Mouse (Mus musculus) left cerebral cortex, postnatal 4 days (tissue): Measurements from ENCODE around the gene Gipc1. TPM values are rescaled to one million over a fixed set of nuclear protein-coding genes. Genes with fewer than 3 reads are reported as not detected.

Source experiments
- total RNA-seq, 2 experiments: library from RNA; stranded (reverse); gene quantifications; 2 replicates each; pipeline ENCODE4 v1.2.3; 2021

The Gipc1 gene
- total RNA-seq, 2 experiments from 2014 or later: 74.7 to 77.4 TPM

Other genes with a start within 250 kb of the Gipc1 start
- gene Scoc, start 194.3 kb upstream of the Gipc1 start, total RNA-seq: 100 to 1,000 TPM; 266 to 271 TPM
- not detected for gene Olfr370, start 116.9 kb upstream of the Gipc1 start, total RNA-seq
- gene Ndufb7, start 86.0 kb upstream of the Gipc1 start, total RNA-seq: 100 to 1,000 TPM; 120 to 136 TPM
- 100 to 1,000 TPM; 610 to 661 TPM for gene Tecr, start 44.7 kb upstream of the Gipc1 start, total RNA-seq
- gene Dnajb1, start 44.5 kb upstream of the Gipc1 start, total RNA-seq: 10 to 100 TPM; 35.3 to 35.9 TPM
- 1 to 10 TPM in 1 of 2 experiments, under 1 TPM in 1; 0.95 to 1.1 TPM for gene Ptger1, start 14.0 kb downstream of the Gipc1 start, total RNA-seq
- gene Pkn1, start 46.5 kb downstream of the Gipc1 start, total RNA-seq: 100 to 1,000 TPM in 1 of 2 experiments, 10 to 100 TPM in 1; 98.7 to 107 TPM
- gene Ddx39, start 62.5 kb downstream of the Gipc1 start, total RNA-seq: 10 to 100 TPM; 39.1 to 39.7 TPM
- gene Adgre5, start 88.6 kb downstream of the Gipc1 start, total RNA-seq: 10 to 100 TPM in 1 of 2 experiments, 1 to 10 TPM in 1; 9.4 to 11.5 TPM
- gene Adgrl1, start 247.4 kb downstream of the Gipc1 start, total RNA-seq: 100 to 1,000 TPM; 398 to 418 TPM